14 mouse cellular contexts compared by ENCODE assay signal in the genomic region with DNA sequence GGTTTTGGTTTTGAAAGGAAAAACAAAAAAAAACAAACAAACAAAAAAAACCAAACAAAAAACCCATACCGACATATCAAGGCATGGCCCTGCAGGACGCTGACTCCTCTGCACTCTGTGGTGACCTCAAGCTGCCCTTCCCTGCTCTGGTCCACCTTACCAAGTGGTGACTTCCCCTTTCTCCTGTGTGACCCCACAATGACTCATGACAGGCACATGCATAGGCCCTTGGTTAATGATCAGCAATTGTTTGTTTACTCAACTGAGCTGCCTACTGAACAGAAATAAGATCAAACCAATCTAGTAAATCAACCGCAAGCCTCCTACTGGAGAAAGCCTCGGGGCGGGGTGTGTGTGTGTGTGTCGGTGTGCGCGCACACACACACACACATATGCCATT.
DNase-seq lines count a peak whose midpoint lies in the region; ATAC-seq and TF ChIP-seq lines count a peak whose summit lies in the region.
"Had no signal": no experiment of that assay in that cellular context is flagged by ENCODE, and none has a peak within 500 bp of the region (broad histone marks: within the 10 kb centered on the region; RNA-seq: fewer than 3 reads in every experiment).

No protein-coding gene starts in this region.

- no peak overlapping the region for H3K9ac ChIP-seq in intestine, embryonic 15.5 days
- H3K9ac ChIP-seq in hindbrain, embryonic 14.5 days = no peak overlapping the region
- H3K9ac ChIP-seq: lung, embryonic 15.5 days had no signal

- H3K36me3 ChIP-seq in G1E (replicated peaks) = peaks cover 19% of the 10 kb centered on the region
- H3K36me3 ChIP-seq in intestine, embryonic 15.5 days = no peaks in the 10 kb centered on the region
- no peaks in the 10 kb centered on the region for H3K36me3 ChIP-seq in hindbrain, embryonic 14.5 days (replicated peaks; ENCODE audit: control insufficient read depth, insufficient read depth)
- H3K36me3 ChIP-seq: hindbrain, embryonic 10.5 days; lung, embryonic 15.5 days had no signal

- DNase-seq in G1E (ENCODE audit: low spot score) = peak; percentile 59
- peak; percentile 64 to 79 for DNase-seq in kidney, postnatal 36 days
- no peak for DNase-seq in adrenal gland, postnatal 25 days
- DNase-seq in hindbrain, embryonic 14.5 days (ENCODE audit: low spot score) = no peak
- DNase-seq in frontal cortex, postnatal 14 days (ENCODE audit: low spot score in 2 of 2) = no peak
- DNase-seq in right cerebral cortex, postnatal 25 days = no peak
- DNase-seq: gastrocnemius, postnatal 14 days; thymus, postnatal 25 days had no signal

- H3K4me3 ChIP-seq in G1E (ENCODE audit: low read depth, low read length) = no peak overlapping the region; the same call in 1 of the 2 replicates
- H3K4me3 ChIP-seq in intestine, embryonic 15.5 days (replicated peaks) = no peak overlapping the region
- no peak overlapping the region for H3K4me3 ChIP-seq in hindbrain, embryonic 14.5 days (replicated peaks; ENCODE audit: low read length)
- H3K4me3 ChIP-seq: erythroblast, embryonic 14.5 days; hindbrain, embryonic 10.5 days; lung, embryonic 15.5 days; myocyte had no signal

- peak; percentile 58; the same call in 1 of the 2 replicates for ATAC-seq in G1E (ENCODE audit: extremely low read depth, insufficient number of reproducible peaks, low FRiP score, poor library complexity, severe bottlenecking)
- ATAC-seq in intestine, embryonic 15.5 days = peak; percentile 29; the same call in 1 of the 2 replicates
- ATAC-seq in monocyte, adult 5-6 weeks (replicated peaks; ENCODE audit: insufficient number of reproducible peaks, low FRiP score, low TSS enrichment, poor library complexity, severe bottlenecking) = peak; percentile 87
- no peak for ATAC-seq in hindbrain, embryonic 14.5 days (ENCODE audit: low FRiP score)

- no peak for TF ChIP-seq CTCF in G1E (IDR thresholded peaks at IDR 0.05; ENCODE audit: low read depth, low read length)

- no peak overlapping the region for H3K27ac ChIP-seq in intestine, embryonic 15.5 days
- H3K27ac ChIP-seq in hindbrain, embryonic 14.5 days = no peak overlapping the region
- H3K27ac ChIP-seq: hindbrain, embryonic 10.5 days; lung, embryonic 15.5 days had no signal

- H3K4me1 ChIP-seq in G1E (ENCODE audit: insufficient read depth, low read depth, low read length) = peaks cover 82% of the 10 kb centered on the region
- peaks cover 11% of the 10 kb centered on the region; the same call in 1 of the 2 replicates for H3K4me1 ChIP-seq in intestine, embryonic 15.5 days (replicated peaks)
- H3K4me1 ChIP-seq in hindbrain, embryonic 14.5 days (replicated peaks; ENCODE audit: control insufficient read depth, insufficient read depth, low read length) = peaks cover 6% of the 10 kb centered on the region; the same call in 1 of the 2 replicates

- no peaks in the 10 kb centered on the region for H3K9me3 ChIP-seq in G1E (replicated peaks)
- H3K9me3 ChIP-seq in intestine, embryonic 15.5 days = no peaks in the 10 kb centered on the region
- H3K9me3 ChIP-seq in hindbrain, embryonic 14.5 days (ENCODE audit: control insufficient read depth, low read length) = no peaks in the 10 kb centered on the region
- H3K9me3 ChIP-seq: hindbrain, embryonic 10.5 days; lung, embryonic 15.5 days had no signal

- no peak overlapping the region for H3K4me2 ChIP-seq in intestine, embryonic 15.5 days (replicated peaks)
- H3K4me2 ChIP-seq in hindbrain, embryonic 14.5 days (replicated peaks) = no peak overlapping the region
- H3K4me2 ChIP-seq: lung, embryonic 15.5 days had no signal

- no peaks in the 10 kb centered on the region for H3K27me3 ChIP-seq in G1E (ENCODE audit: insufficient read depth, low read length)
- H3K27me3 ChIP-seq in intestine, embryonic 15.5 days (replicated peaks) = no peaks in the 10 kb centered on the region
- H3K27me3 ChIP-seq in hindbrain, embryonic 14.5 days (ENCODE audit: control insufficient read depth, insufficient read depth, low read length) = no peaks in the 10 kb centered on the region
- H3K27me3 ChIP-seq: lung, embryonic 15.5 days had no signal

- 75% methylated on average over 8 of the region's 8 CpGs for WGBS in intestine, embryonic 15.5 days
- 84% methylated on average over 8 of the region's 8 CpGs for WGBS in hindbrain, embryonic 14.5 days

Comparison
In these comparisons a context has a peak if more than half of its experiments do, and no peak if none do; other contexts are left out.
1. DNase-seq: peak in G1E (single experiment) and kidney, postnatal 36 days (2 of 2); none in adrenal gland, postnatal 25 days (single experiment), hindbrain, embryonic 14.5 days (single experiment), frontal cortex, postnatal 14 days (0 of 2) and right cerebral cortex, postnatal 25 days (single experiment).